Mouse (Mus musculus) midbrain, embryonic 13.5 days (tissue): ENCODE measurements around the gene Krt90. TPM values are rescaled to one million over a fixed set of nuclear protein-coding genes. Genes with fewer than 3 reads are reported as not detected.
A peak's percentile ranks its signal among the peaks of the same experiment; 100 is the strongest.

Experiments used
- ATAC-seq: fragments of 200-750 bp; cut with Nextera tagmentation; 2 replicates; pipeline ENCODE4 v1.8.0; 2017; ENCODE audit warnings: mild to moderate bottlenecking, moderate TSS enrichment, moderate library complexity
- H3K27ac ChIP-seq: fragments of 300-500 bp; sonication (generic); 2 replicates; pipeline ENCODE4 v1.5.1; 2015; ENCODE audit warnings: inconsistent platforms, mild to moderate bottlenecking, moderate library complexity
- H3K27me3 ChIP-seq: fragments of 300-500 bp; sonication (generic); 2 replicates; pipeline ENCODE4 v1.6.1; 2015; ENCODE audit warnings: mild to moderate bottlenecking, inconsistent platforms
- H3K36me3 ChIP-seq: fragments of 300-500 bp; sonication (generic); 2 replicates; pipeline ENCODE4 v1.6.1; 2015; ENCODE audit warnings: mild to moderate bottlenecking, inconsistent platforms
- H3K4me1 ChIP-seq: fragments of 300-500 bp; sonication (generic); replicated peaks from 2 replicates; pipeline ENCODE4 v1.6.1; 2015; ENCODE audit warnings: inconsistent platforms
- H3K4me2 ChIP-seq: fragments of 300-500 bp; sonication (generic); replicated peaks from 2 replicates; pipeline ENCODE4 v1.6.1; 2015; ENCODE audit warnings: moderate library complexity, mild to moderate bottlenecking, inconsistent platforms
- H3K4me3 ChIP-seq: fragments of 300-500 bp; sonication (generic); replicated peaks from 2 replicates; pipeline ENCODE4 v1.5.1; 2015; ENCODE audit warnings: mild to moderate bottlenecking, inconsistent platforms
- H3K9ac ChIP-seq: fragments of 300-500 bp; sonication (generic); replicated peaks from 2 replicates; pipeline ENCODE4 v1.6.1; 2015; ENCODE audit warnings: mild to moderate bottlenecking, inconsistent platforms
- H3K9me3 ChIP-seq: fragments of 300-500 bp; sonication (generic); 2 replicates; pipeline ENCODE4 v1.6.1; 2016; ENCODE audit warnings: mild to moderate bottlenecking, inconsistent platforms
- WGBS: fragments of 180-500 bp; shearing (Covaris S2); methylation state at CpG from one replicate; pipeline ENCODE4 v1.1.7; 2015; 5-methylcytosine and 5-hydroxymethylcytosine counted together
- polyA plus RNA-seq: library from polyadenylated mRNA; unstranded; fragments of >200 nt; fragmentation: Nextera tagmentation; extraction: Ambion mirVana; gene quantifications from 2 replicates; pipeline ENCODE4 v1.2.1, GENCODE M21; 2015

The Krt90 gene
- 0.08 TPM in 1 of 2 replicates, not detected in the other for polyA plus RNA-seq

GRCm38 (mm10) chr15:101562850-101563249 lies at the start of gene Krt90:
Gene Krt90, minus strand, starts transcription at chr15:101562950.
- H3K4me2 ChIP-seq, result no peak within 1 kb of the TSS
- 58% methylated on average over 5 of the region's 5 CpGs for WGBS
- no peaks in the 10 kb centered on the region for H3K27me3 ChIP-seq
- no peak within 1 kb of the TSS for H3K27ac ChIP-seq
- no peaks in the 10 kb centered on the region for H3K36me3 ChIP-seq
- no peak within 1 kb of the TSS for H3K4me3 ChIP-seq
- peaks cover 8% of the 10 kb centered on the region for H3K4me1 ChIP-seq
- no peak within 1 kb of the TSS for H3K9ac ChIP-seq
- no peak for ATAC-seq
- no peaks in the 10 kb centered on the region for H3K9me3 ChIP-seq

- H3K9ac ChIP-seq, result no peak overlapping the region
- 66% methylated on average over 6 of the region's 6 CpGs for WGBS
- H3K4me1 ChIP-seq, result no peaks in the 10 kb centered on the region
- H3K4me2 ChIP-seq, result no peak overlapping the region
- H3K36me3 ChIP-seq, result no peaks in the 10 kb centered on the region
- H3K27ac ChIP-seq, result no peak overlapping the region
- ATAC-seq, result no peak
- H3K4me3 ChIP-seq, result no peak overlapping the region
- no peaks in the 10 kb centered on the region for H3K9me3 ChIP-seq
- no peaks in the 10 kb centered on the region for H3K27me3 ChIP-seq
Measured at GRCm38 (mm10) chr15:101599123-101599522, 36.4 kb upstream of the Krt90 start.

- Histone ChIP-seq H3K4me2 (no peak overlapping the region), H3K36me3 (no peaks in the 10 kb centered on the region), H3K4me3 (no peak overlapping the region), H3K9ac (no peak overlapping the region), H3K9me3 (no peaks in the 10 kb centered on the region), H3K4me1 (no peaks in the 10 kb centered on the region), H3K27ac (no peak overlapping the region), H3K27me3 (no peaks in the 10 kb centered on the region)
- WGBS, result 75% methylated on average over 10 of the region's 10 CpGs
- no peak for ATAC-seq
Measured at GRCm38 (mm10) chr15:101588216-101588615, 25.5 kb upstream of the Krt90 start.

GRCm38 (mm10) chr15:101584456-101584855 lies 21.7 kb upstream of the Krt90 start:
- H3K4me2 ChIP-seq, result no peak overlapping the region
- H3K9ac ChIP-seq, result no peak overlapping the region
- no peaks in the 10 kb centered on the region for H3K4me1 ChIP-seq
- H3K27ac ChIP-seq, result no peak overlapping the region
- no peaks in the 10 kb centered on the region for H3K36me3 ChIP-seq
- no peaks in the 10 kb centered on the region for H3K27me3 ChIP-seq
- no peak for ATAC-seq
- H3K9me3 ChIP-seq, result no peaks in the 10 kb centered on the region
- no peak overlapping the region for H3K4me3 ChIP-seq
- 65% methylated on average over 2 of the region's 2 CpGs for WGBS

GRCm38 (mm10) chr15:101583211-101583965 lies 20.6 kb upstream of the Krt90 start:
- H3K27ac ChIP-seq, result no peak overlapping the region
- no peaks in the 10 kb centered on the region for H3K27me3 ChIP-seq
- H3K9me3 ChIP-seq, result no peaks in the 10 kb centered on the region
- H3K4me3 ChIP-seq, result no peak overlapping the region
- no peak overlapping the region for H3K9ac ChIP-seq
- WGBS, result 81% methylated on average over 8 of the region's 8 CpGs
- H3K36me3 ChIP-seq, result no peaks in the 10 kb centered on the region
- ATAC-seq, result no peak
- no peaks in the 10 kb centered on the region for H3K4me1 ChIP-seq
- no peak overlapping the region for H3K4me2 ChIP-seq

- H3K4me2 ChIP-seq, result no peak overlapping the region
- 94% methylated on average over 3 of the region's 3 CpGs for WGBS
- H3K4me3 ChIP-seq, result no peak overlapping the region
- no peaks in the 10 kb centered on the region for H3K4me1 ChIP-seq
- H3K9me3 ChIP-seq, result no peaks in the 10 kb centered on the region
- H3K36me3 ChIP-seq, result no peaks in the 10 kb centered on the region
- H3K9ac ChIP-seq, result no peak overlapping the region
- no peaks in the 10 kb centered on the region for H3K27me3 ChIP-seq
- no peak overlapping the region for H3K27ac ChIP-seq
- ATAC-seq, result no peak
Measured at GRCm38 (mm10) chr15:101581701-101582100, 19.0 kb upstream of the Krt90 start.

GRCm38 (mm10) chr15:101575506-101575905 lies 12.8 kb upstream of the Krt90 start:
- no peak overlapping the region for H3K27ac ChIP-seq
- H3K4me1 ChIP-seq, result no peaks in the 10 kb centered on the region
- WGBS, result 85% methylated on average over 5 of the region's 5 CpGs
- H3K36me3 ChIP-seq, result no peaks in the 10 kb centered on the region
- H3K9ac ChIP-seq, result no peak overlapping the region
- no peak for ATAC-seq
- no peak overlapping the region for H3K4me3 ChIP-seq
- H3K27me3 ChIP-seq, result no peaks in the 10 kb centered on the region
- no peak overlapping the region for H3K4me2 ChIP-seq
- H3K9me3 ChIP-seq, result no peaks in the 10 kb centered on the region

- no peaks in the 10 kb centered on the region for H3K9me3 ChIP-seq
- no peak within 1 kb of the TSS for H3K4me3 ChIP-seq
- ATAC-seq, result no peak
- H3K36me3 ChIP-seq, result no peaks in the 10 kb centered on the region
- 82% methylated on average over 15 of the region's 15 CpGs for WGBS
- no peaks in the 10 kb centered on the region for H3K4me1 ChIP-seq
- H3K27me3 ChIP-seq, result no peaks in the 10 kb centered on the region
- H3K4me2 ChIP-seq, result no peak within 1 kb of the TSS
- H3K9ac ChIP-seq, result no peak within 1 kb of the TSS
- no peak within 1 kb of the TSS for H3K27ac ChIP-seq
Measured at GRCm38 (mm10) chr15:101573796-101574345, 11.1 kb upstream of the Krt90 start, which contains the start of gene Krt75. Gene Krt75, minus strand, starts transcription at chr15:101573904.

GRCm38 (mm10) chr15:101567780-101568179 lies 5.0 kb upstream of the Krt90 start:
- H3K27ac ChIP-seq, result no peak overlapping the region
- ATAC-seq, result no peak
- H3K36me3 ChIP-seq, result no peaks in the 10 kb centered on the region
- no peak overlapping the region for H3K4me2 ChIP-seq
- H3K9ac ChIP-seq, result no peak overlapping the region
- no peaks in the 10 kb centered on the region for H3K27me3 ChIP-seq
- H3K9me3 ChIP-seq, result no peaks in the 10 kb centered on the region
- no peaks in the 10 kb centered on the region for H3K4me1 ChIP-seq
- H3K4me3 ChIP-seq, result no peak overlapping the region
- WGBS, result 46% methylated on average over 7 of the region's 7 CpGs

GRCm38 (mm10) chr15:101558034-101558646 lies 4.6 kb downstream of the Krt90 start:
- Histone ChIP-seq H3K27ac (no peak overlapping the region), H3K9ac (no peak overlapping the region), H3K4me3 (no peak overlapping the region), H3K27me3 (peaks cover 7% of the 10 kb centered on the region; the same call in 1 of the 2 replicates), H3K4me2 (no peak overlapping the region), H3K4me1 (peaks cover 13% of the 10 kb centered on the region), H3K36me3 (no peaks in the 10 kb centered on the region), H3K9me3 (no peaks in the 10 kb centered on the region)
- ATAC-seq, result no peak
- 7% methylated on average over 7 of the region's 7 CpGs for WGBS

- WGBS, result under 1% methylated on average over 11 of the region's 11 CpGs
Measured at GRCm38 (mm10) chr15:101553169-101553568, 9.6 kb downstream of the Krt90 start.

GRCm38 (mm10) chr15:101552188-101552587 lies 10.6 kb downstream of the Krt90 start:
- 87% methylated on average over 8 of the region's 8 CpGs for WGBS

More at GRCm38 (mm10) chr15:101553169-101553568, 9.6 kb downstream of the Krt90 start:
- Histone ChIP-seq H3K9ac (peak overlapping the region; percentile 40; the same call in 1 of the 2 replicates), H3K4me1 (peaks cover 16% of the 10 kb centered on the region), H3K36me3 (no peaks in the 10 kb centered on the region), H3K9me3 (no peaks in the 10 kb centered on the region), H3K27me3 (peaks cover 11% of the 10 kb centered on the region; the same call in 1 of the 2 replicates), H3K27ac (no peak overlapping the region), H3K4me3 (peak overlapping the region; percentile 6; the same call in 1 of the 2 replicates), H3K4me2 (peak overlapping the region; percentile 42)
- peak; percentile 84 for ATAC-seq

More at GRCm38 (mm10) chr15:101552188-101552587, 10.6 kb downstream of the Krt90 start:
- Histone ChIP-seq H3K36me3 (no peaks in the 10 kb centered on the region), H3K4me1 (peaks cover 10% of the 10 kb centered on the region), H3K4me2 (no peak overlapping the region), H3K9me3 (no peaks in the 10 kb centered on the region), H3K4me3 (no peak overlapping the region), H3K27me3 (peaks cover 11% of the 10 kb centered on the region; the same call in 1 of the 2 replicates), H3K9ac (no peak overlapping the region), H3K27ac (no peak overlapping the region)
- ATAC-seq, result no peak
